Mouse (Mus musculus): ENCODE measurements around the gene Tspan5.

Gene Tspan5

GRCm38 (mm10) chr3:138955220-138955619, 213.2 kb downstream of the Tspan5 start:
- no peak for DNase-seq

Measured in heart, adult 11 months (tissue).